Mouse (Mus musculus) thymus, postnatal 10 days (tissue): ENCODE data around the gene Angptl7.

Experiments
- DNase-seq, 2 experiments: peaks; one replicate each; pipeline ENCODE4 v3.0.0; 2021; ENCODE audit warnings: low spot score in 2 of 2

Angptl7 gene

DNA sequence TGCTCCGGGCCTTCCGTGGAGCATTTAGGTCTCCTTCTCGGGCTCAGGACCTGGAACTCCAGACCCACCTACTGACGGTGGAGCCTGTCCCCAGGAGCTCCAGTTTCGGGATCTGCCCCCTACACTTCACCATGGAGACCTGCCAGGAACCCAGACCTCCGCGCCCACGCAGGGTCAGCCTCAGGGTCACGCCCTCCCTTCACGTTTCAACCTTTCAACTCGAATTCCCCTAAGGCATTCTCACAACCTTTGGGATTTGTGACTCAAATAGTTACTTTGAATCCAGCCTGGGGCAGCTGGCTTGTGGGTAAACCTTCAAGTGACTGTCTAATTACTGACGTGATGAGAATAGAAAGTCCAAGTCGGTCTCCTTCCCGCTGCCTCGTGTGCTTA, 51.4 kb downstream of the Angptl7 start:
- DNase-seq: no peak

DNA sequence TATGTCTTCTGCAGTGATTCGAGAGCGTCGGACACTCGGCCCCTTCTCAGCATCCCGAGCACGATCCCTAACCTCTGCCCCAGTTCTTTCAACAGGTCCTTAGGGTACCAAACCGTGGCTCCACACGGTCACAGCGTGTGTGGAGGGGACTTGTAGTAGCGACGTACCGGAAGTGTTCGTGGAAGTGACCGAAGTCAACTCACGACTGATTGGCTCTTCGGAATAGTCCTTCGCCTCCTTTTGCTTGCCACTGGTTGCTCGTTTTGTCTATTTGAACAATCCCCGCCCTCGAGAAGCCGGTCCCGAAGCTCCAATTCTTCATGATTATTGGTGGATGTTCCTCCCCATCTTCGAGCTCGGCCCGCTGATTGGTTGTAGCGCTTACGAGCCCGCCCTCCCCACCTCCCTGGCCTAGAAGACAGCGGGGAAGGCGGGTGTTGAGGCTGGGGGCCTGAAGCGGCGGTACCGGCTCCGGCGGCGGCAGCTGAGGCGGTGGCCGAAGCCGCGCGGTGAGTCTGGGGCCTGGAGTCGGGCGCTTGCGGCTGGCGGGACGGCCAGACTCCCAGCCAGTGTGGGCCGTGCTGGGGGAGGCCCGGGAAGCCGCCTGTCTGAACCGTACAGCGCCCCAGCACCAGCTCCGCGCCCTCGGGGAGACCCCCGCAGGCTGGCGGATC, 51.9 kb downstream of the Angptl7 start, which contains the start of gene Mtor:
TSS of gene Mtor (plus strand) at position 433 of the 674 bp plus-strand sequence.
- peak; percentile 90 to 94 for DNase-seq
